Mouse (Mus musculus) spleen, postnatal 10 days (tissue): ENCODE data around the gene Mark1.

Source experiments
- DNase-seq, 2 experiments: peaks; one replicate each; pipeline ENCODE4 v3.0.0; 2021 to 2022; ENCODE audit warnings: low spot score in 2 of 2

Gene Mark1

DNA sequence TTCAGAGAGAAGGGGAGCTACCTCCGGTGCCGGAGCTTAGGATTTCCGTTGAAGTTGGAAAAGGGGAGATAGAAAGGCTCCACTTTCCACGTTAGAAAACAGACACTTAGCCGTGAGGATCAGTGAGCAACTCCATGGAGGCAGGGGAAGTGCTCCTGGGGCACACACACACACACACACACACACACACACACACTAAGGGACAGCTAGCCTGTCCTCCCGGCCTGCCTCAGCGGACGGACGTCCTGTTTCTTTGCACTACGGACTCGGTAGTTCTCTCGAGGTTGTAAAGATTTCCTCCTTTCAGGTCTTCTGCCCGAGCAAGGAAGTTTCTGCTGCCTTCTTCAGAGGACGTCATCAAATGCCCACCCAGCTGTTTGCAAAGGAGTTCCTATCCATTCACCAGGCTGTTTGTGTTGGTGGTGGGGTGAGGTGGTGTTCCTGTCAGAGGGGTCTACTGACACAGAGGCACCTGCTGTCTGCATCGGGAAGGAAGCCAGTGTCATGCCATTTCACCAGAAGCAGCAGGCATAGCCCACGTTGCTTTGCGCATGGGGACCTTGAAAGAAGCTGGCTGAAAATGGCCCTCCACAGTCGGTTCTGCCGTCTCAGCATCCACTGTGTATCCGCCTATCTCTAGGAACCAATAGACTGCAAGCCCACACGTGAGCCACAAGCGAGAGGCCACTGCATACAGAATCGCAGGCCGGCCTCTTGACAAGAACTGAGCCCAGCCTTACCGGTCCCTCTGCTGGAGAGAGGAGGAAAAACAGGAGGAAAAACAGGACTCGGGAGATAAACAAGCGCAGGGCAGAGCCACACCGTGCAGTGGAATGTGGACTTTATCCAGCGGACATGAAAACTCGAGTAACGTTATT is 147.4 kb downstream of the Mark1 start:
- DNase-seq, result peak; percentile 53 to 74

DNA sequence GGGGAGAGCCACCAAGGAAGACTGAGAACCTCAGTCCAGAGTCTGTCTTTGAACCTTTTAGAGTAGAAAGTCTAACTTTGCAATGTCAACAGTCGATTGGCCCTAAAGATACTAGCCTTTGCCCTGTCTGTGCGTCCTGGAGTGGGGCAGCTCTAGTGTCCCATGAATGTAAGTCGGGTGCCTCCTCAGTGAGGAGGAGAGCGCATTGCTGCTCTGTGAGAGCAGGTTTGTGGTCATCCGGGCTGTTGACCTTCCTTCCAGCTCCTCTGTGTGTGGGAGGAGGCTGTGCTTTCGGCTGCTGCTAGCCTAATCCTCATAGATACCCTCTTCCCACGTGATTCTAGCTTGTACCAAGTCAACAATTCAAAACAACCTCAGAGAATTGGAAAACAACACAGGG is 148.2 kb downstream of the Mark1 start:
- DNase-seq, result no peak

- DNase-seq, result no peak
These were observed 152.4 kb downstream of the Mark1 start for GRCm38 (mm10) chr1:184846973-184847372.
